Mouse (Mus musculus) embryonic facial prominence, embryonic 13.5 days (tissue): Measurements from ENCODE around the gene Bbx. TPM values are rescaled to one million over a fixed set of nuclear protein-coding genes. Genes with fewer than 3 reads are reported as not detected.

Experiments used
- ATAC-seq: fragments of 200-750 bp; cut with Nextera tagmentation; 2 replicates; pipeline ENCODE4 v1.8.0; 2017; ENCODE audit warnings: low read depth; ENCODE audit not compliant: insufficient number of reproducible peaks, insufficient read depth, low FRiP score, low TSS enrichment
- H3K27ac ChIP-seq: fragments of 300-500 bp; sonication (generic); 2 replicates; pipeline ENCODE4 v1.5.1; 2015; ENCODE audit warnings: moderate library complexity, mild to moderate bottlenecking, inconsistent platforms
- H3K27me3 ChIP-seq: fragments of 300-500 bp; sonication (generic); 2 replicates; pipeline ENCODE4 v1.6.1; 2015; ENCODE audit warnings: mild to moderate bottlenecking, inconsistent platforms
- H3K36me3 ChIP-seq: fragments of 300-500 bp; sonication (generic); 2 replicates; pipeline ENCODE4 v1.6.1; 2015; ENCODE audit warnings: mild to moderate bottlenecking, inconsistent platforms
- H3K4me1 ChIP-seq: fragments of 300-500 bp; sonication (generic); 2 replicates; pipeline ENCODE4 v1.6.1; 2015; ENCODE audit warnings: inconsistent platforms
- H3K4me2 ChIP-seq: fragments of 300-500 bp; sonication (generic); 2 replicates; pipeline ENCODE4 v1.6.1; 2015; ENCODE audit warnings: moderate library complexity, mild to moderate bottlenecking, inconsistent platforms
- H3K4me3 ChIP-seq: fragments of 300-500 bp; sonication (generic); 2 replicates; pipeline ENCODE4 v1.5.1; 2015; ENCODE audit warnings: mild to moderate bottlenecking, inconsistent platforms
- H3K9ac ChIP-seq: fragments of 300-500 bp; sonication (generic); 2 replicates; pipeline ENCODE4 v1.6.1; 2015; ENCODE audit warnings: mild to moderate bottlenecking, inconsistent platforms
- H3K9me3 ChIP-seq: fragments of 300-500 bp; sonication (generic); 2 replicates; pipeline ENCODE4 v1.6.1; 2016; ENCODE audit warnings: inconsistent platforms
- WGBS: fragments of 180-500 bp; shearing (Covaris S2); methylation state at CpG from one replicate; pipeline ENCODE4 v1.1.7; 2015; ENCODE audit warnings: mixed read lengths; 5-methylcytosine and 5-hydroxymethylcytosine counted together
- polyA plus RNA-seq: library from polyadenylated mRNA; unstranded; fragments of >200 nt; fragmentation: Nextera tagmentation; extraction: Ambion mirVana; gene quantifications from 2 replicates; pipeline ENCODE4 v1.2.1, GENCODE M21; 2015

Gene Bbx
- polyA plus RNA-seq, 1 experiment from 2014 or later = 55.1 TPM

- 52% methylated on average over 6 of the region's 6 CpGs for WGBS
- no peaks in the 10 kb centered on the region for H3K27me3 ChIP-seq
- ATAC-seq = no peak
- H3K36me3 ChIP-seq = no peaks in the 10 kb centered on the region
- peaks cover 10% of the 10 kb centered on the region; the same call in 1 of the 2 replicates for H3K4me1 ChIP-seq
- H3K4me2 ChIP-seq = no peak overlapping the region
- no peak overlapping the region for H3K27ac ChIP-seq
- H3K9ac ChIP-seq = no peak overlapping the region
- H3K4me3 ChIP-seq = no peak overlapping the region
- H3K9me3 ChIP-seq = no peaks in the 10 kb centered on the region
Observed at GRCm38 (mm10) chr16:50308256-50308655, 123.9 kb downstream of the Bbx start.

- Histone ChIP-seq H3K27ac (no peak overlapping the region), H3K27me3 (no peaks in the 10 kb centered on the region), H3K36me3 (no peaks in the 10 kb centered on the region), H3K9me3 (no peaks in the 10 kb centered on the region), H3K4me1 (peaks cover 10% of the 10 kb centered on the region; the same call in 1 of the 2 replicates), H3K4me3 (no peak overlapping the region), H3K4me2 (no peak overlapping the region), H3K9ac (no peak overlapping the region)
- 64% methylated on average over 4 of the region's 4 CpGs for WGBS
- ATAC-seq = no peak
Observed at GRCm38 (mm10) chr16:50307231-50307630, 125.0 kb downstream of the Bbx start.

DNA sequence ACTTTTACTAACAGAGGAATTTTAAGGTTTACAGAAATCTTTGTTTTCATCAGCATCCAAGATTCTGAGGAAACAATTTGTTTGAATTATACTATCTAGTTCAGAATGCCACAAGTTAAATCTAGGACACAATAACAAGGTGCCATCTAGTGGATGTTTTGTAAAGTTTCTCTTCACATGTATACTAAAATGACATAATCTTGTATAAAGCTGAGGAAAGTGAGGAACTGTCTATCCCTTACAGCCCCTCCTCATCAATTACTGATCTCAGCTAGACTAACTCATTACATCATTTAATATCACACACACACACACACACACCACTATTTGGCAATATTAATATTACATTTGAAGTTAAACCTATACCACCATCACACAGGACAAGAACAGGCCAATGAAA lies 125.5 kb downstream of the Bbx start:
- Histone ChIP-seq H3K27ac (no peak overlapping the region), H3K4me1 (peaks cover 10% of the 10 kb centered on the region; the same call in 1 of the 2 replicates), H3K4me3 (no peak overlapping the region), H3K36me3 (no peaks in the 10 kb centered on the region), H3K27me3 (no peaks in the 10 kb centered on the region), H3K4me2 (no peak overlapping the region), H3K9ac (no peak overlapping the region), H3K9me3 (no peaks in the 10 kb centered on the region)
- no peak for ATAC-seq

DNA sequence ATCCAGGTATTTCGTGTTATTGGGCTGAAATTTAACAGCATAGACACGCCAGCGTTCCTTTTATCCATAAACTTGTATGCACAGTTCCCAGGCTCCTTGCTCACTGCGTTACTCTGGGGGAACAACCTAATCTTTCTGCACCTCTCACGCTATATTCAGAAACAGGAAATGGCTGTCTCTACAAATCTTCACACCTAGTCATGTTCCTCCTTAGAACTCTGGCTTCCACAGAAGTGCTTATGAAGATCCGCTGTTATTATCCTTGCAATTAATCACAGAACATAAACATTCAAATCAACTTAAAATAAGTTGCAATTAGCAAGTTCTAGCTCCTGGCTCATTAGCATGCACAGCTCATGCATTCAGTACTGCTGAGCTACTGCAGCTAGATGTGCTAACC lies 127.0 kb downstream of the Bbx start:
- no peak overlapping the region for H3K4me3 ChIP-seq
- no peaks in the 10 kb centered on the region for H3K9me3 ChIP-seq
- WGBS = 91% methylated on average over 6 of the region's 6 CpGs
- no peak for ATAC-seq
- no peak overlapping the region for H3K27ac ChIP-seq
- H3K36me3 ChIP-seq = no peaks in the 10 kb centered on the region
- no peaks in the 10 kb centered on the region for H3K27me3 ChIP-seq
- H3K4me1 ChIP-seq = peaks cover 10% of the 10 kb centered on the region; the same call in 1 of the 2 replicates
- H3K4me2 ChIP-seq = no peak overlapping the region
- H3K9ac ChIP-seq = no peak overlapping the region

DNA sequence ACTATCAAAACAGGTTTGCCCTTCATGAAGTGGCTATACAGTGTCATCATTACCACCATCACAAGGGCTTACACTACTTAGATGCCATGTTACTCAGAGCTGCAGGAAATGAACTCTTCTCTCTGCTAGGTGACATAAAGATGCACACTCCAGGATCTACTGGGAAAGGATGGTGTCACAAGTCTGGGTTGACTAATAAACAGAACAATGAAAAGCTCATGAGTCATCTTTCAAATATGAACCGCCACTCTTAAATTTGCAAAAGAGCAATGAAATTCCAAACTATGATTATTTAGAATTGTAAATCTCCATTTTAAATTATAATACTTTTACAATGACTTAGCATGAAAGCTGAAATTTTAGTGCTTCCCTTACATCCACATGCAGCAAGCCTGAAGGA lies 129.6 kb downstream of the Bbx start:
- WGBS = 93% methylated on average over 1 of the region's 1 CpGs
- H3K27me3 ChIP-seq = no peaks in the 10 kb centered on the region
- H3K36me3 ChIP-seq = no peaks in the 10 kb centered on the region
- H3K4me2 ChIP-seq = no peak overlapping the region
- H3K4me3 ChIP-seq = no peak overlapping the region
- H3K9me3 ChIP-seq = no peaks in the 10 kb centered on the region
- no peak overlapping the region for H3K9ac ChIP-seq
- ATAC-seq = no peak
- no peak overlapping the region for H3K27ac ChIP-seq
- peaks cover 11% of the 10 kb centered on the region for H3K4me1 ChIP-seq

DNA sequence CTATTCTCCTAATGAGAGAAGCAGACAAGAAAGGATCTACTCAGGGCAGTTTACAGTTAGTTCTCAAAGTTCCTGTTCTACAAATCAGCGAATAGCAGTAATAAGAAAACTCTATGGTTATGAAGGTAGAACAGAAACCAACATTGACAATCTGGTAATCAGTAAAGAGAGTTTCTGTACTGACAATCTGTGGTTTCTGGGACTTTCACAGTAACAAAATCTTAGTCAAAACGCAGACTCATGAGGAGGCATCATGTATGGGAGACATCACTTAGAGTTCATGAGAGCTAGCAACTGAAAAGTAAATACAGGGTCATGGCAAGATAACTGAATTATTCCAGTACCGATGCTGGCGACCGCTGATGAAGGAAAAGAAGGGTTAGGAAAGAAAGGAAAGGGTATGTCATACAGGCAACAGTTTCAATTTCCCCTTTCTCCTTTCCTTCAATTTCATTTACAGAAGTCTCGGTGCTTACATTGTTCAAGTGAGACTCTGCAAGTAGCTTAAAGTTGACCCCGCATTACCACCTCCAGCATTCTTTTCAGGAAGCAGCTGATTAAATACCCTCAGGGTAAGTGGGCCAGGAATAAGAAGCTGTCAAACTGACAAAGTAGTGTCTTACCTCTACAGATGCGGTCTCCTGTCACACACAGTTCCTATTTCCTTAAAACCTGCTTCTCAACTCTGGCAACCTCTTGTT lies 133.3 kb downstream of the Bbx start:
- 51% methylated on average over 8 of the region's 8 CpGs for WGBS
- no peak overlapping the region for H3K4me2 ChIP-seq
- H3K36me3 ChIP-seq = no peaks in the 10 kb centered on the region
- H3K4me3 ChIP-seq = no peak overlapping the region
- ATAC-seq = no peak
- peaks cover 11% of the 10 kb centered on the region; the same call in 1 of the 2 replicates for H3K4me1 ChIP-seq
- no peak overlapping the region for H3K27ac ChIP-seq
- no peaks in the 10 kb centered on the region for H3K27me3 ChIP-seq
- H3K9ac ChIP-seq = no peak overlapping the region
- no peaks in the 10 kb centered on the region for H3K9me3 ChIP-seq

- no peak overlapping the region for H3K9ac ChIP-seq
- H3K36me3 ChIP-seq = no peaks in the 10 kb centered on the region
- ATAC-seq = no peak
- H3K27ac ChIP-seq = no peak overlapping the region
- H3K4me2 ChIP-seq = no peak overlapping the region
- WGBS = 73% methylated on average over 4 of the region's 4 CpGs
- no peaks in the 10 kb centered on the region for H3K27me3 ChIP-seq
- H3K9me3 ChIP-seq = no peaks in the 10 kb centered on the region
- no peak overlapping the region for H3K4me3 ChIP-seq
- H3K4me1 ChIP-seq = no peaks in the 10 kb centered on the region
Observed at GRCm38 (mm10) chr16:50293502-50294228, 138.5 kb downstream of the Bbx start.

- Histone ChIP-seq H3K9ac (no peak overlapping the region), H3K4me3 (no peak overlapping the region), H3K36me3 (no peaks in the 10 kb centered on the region), H3K27me3 (no peaks in the 10 kb centered on the region), H3K4me2 (no peak overlapping the region), H3K9me3 (no peaks in the 10 kb centered on the region), H3K4me1 (no peaks in the 10 kb centered on the region), H3K27ac (no peak overlapping the region)
- no peak for ATAC-seq
- 92% methylated on average over 5 of the region's 5 CpGs for WGBS
Observed at GRCm38 (mm10) chr16:50292834-50293233, 139.4 kb downstream of the Bbx start.

DNA sequence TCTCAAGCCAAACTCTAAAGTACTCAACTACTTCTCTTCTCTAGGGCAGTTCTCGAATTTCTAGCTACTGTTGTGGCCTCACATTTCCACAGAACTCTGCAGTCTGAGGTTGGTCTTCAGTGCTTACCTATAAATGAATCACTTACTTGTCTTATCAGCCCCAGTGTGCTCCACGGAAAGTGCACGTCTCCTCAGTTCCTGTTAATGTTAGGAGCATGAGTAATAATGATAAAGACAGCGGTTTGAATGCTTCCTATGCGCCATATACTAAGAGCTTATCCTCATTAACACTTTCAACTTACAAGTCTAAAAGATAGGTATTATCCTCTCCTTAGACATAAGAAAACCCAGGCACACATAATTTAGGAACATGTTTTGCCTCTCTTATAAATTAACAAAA lies 142.4 kb downstream of the Bbx start:
- Histone ChIP-seq H3K27ac (no peak overlapping the region), H3K9ac (no peak overlapping the region), H3K27me3 (no peaks in the 10 kb centered on the region), H3K9me3 (no peaks in the 10 kb centered on the region), H3K4me3 (no peak overlapping the region), H3K4me2 (no peak overlapping the region), H3K4me1 (no peaks in the 10 kb centered on the region), H3K36me3 (no peaks in the 10 kb centered on the region)
- 78% methylated on average over 5 of the region's 5 CpGs for WGBS
- no peak for ATAC-seq

- Histone ChIP-seq H3K4me3 (no peak overlapping the region), H3K27ac (no peak overlapping the region), H3K9ac (no peak overlapping the region), H3K27me3 (no peaks in the 10 kb centered on the region), H3K4me2 (no peak overlapping the region), H3K36me3 (peaks cover 2% of the 10 kb centered on the region; the same call in 1 of the 2 replicates), H3K9me3 (no peaks in the 10 kb centered on the region), H3K4me1 (no peaks in the 10 kb centered on the region)
- ATAC-seq = no peak
- 87% methylated on average over 4 of the region's 4 CpGs for WGBS
Observed at GRCm38 (mm10) chr16:50272813-50273212, 159.4 kb downstream of the Bbx start.

DNA sequence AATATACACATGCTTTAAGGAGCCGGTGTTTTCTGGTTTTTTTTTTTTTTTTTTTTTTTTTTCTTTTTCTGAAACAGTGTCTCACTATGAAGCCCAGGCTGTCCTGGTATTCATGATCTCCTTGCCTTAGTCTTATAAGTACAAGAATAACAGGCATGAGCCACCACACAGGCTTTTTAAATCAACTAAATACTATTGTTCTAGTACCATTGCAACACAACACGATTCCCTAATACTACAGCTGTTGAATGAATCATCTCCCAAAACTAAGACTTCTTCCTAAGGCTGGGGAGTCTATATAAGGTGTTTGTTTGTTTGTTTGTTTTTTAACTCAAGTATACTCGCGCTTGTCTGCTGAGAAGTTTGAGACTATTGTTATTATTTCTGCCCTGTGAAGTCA lies 169.5 kb downstream of the Bbx start:
- Histone ChIP-seq H3K4me3 (no peak overlapping the region), H3K9me3 (no peaks in the 10 kb centered on the region), H3K27me3 (no peaks in the 10 kb centered on the region), H3K27ac (no peak overlapping the region), H3K9ac (no peak overlapping the region), H3K36me3 (peaks cover 10% of the 10 kb centered on the region), H3K4me2 (no peak overlapping the region), H3K4me1 (no peaks in the 10 kb centered on the region)
- no peak for ATAC-seq
- 82% methylated on average over 4 of the region's 4 CpGs for WGBS

GRCm38 (mm10) chr16:50262209-50262608 lies 170.0 kb downstream of the Bbx start:
- no peak for ATAC-seq

More at GRCm38 (mm10) chr16:50262209-50262608, 170.0 kb downstream of the Bbx start:
- H3K9me3 ChIP-seq = no peaks in the 10 kb centered on the region
- 86% methylated on average over 9 of the region's 9 CpGs for WGBS
- H3K27me3 ChIP-seq = no peaks in the 10 kb centered on the region
- no peak overlapping the region for H3K9ac ChIP-seq
- H3K27ac ChIP-seq = no peak overlapping the region
- H3K4me3 ChIP-seq = no peak overlapping the region
- H3K4me1 ChIP-seq = no peaks in the 10 kb centered on the region
- no peak overlapping the region for H3K4me2 ChIP-seq
- H3K36me3 ChIP-seq = peaks cover 10% of the 10 kb centered on the region
